Comparison of ENCODE assay signal across 12 mouse cellular contexts in genomic region chr11:56169576-56169975, GRCm38 (mm10).
DNase-seq lines count a peak whose midpoint lies in the region; ATAC-seq lines count a peak whose summit lies in the region.
"Had no signal": no experiment of that assay in that cellular context is flagged by ENCODE, and none has a peak within 500 bp of the region (broad histone marks: within the 10 kb centered on the region; RNA-seq: fewer than 3 reads in every experiment).

No protein-coding gene starts in this region.

- no peak overlapping the region for H3K27ac ChIP-seq in heart, embryonic 12.5 days (ENCODE audit: poor library complexity, severe bottlenecking)
- H3K27ac ChIP-seq: neural tube, embryonic 12.5 days had no signal

- peak; percentile 89 for DNase-seq in brain, adult 2 months (ENCODE audit: low read depth, low spot score)
- peak; percentile 20 for DNase-seq in cerebellum, adult 8-10 months
- peak; percentile 62 for DNase-seq in layer of hippocampus, adult 11-12 months (ENCODE audit: low spot score)
- peak; percentile 44 to 51 for DNase-seq in left cerebral cortex, postnatal 14 days (ENCODE audit: low spot score in 2 of 2)
- DNase-seq in B cell, adult 2 months = no peak
- no peak for DNase-seq in heart, adult 18-20 months
- DNase-seq in thymus, postnatal 14 days = no peak
- DNase-seq: adrenal gland, postnatal 25 days had no signal

- no peaks in the 10 kb centered on the region for H3K4me1 ChIP-seq in heart, embryonic 12.5 days (replicated peaks)
- H3K4me1 ChIP-seq: neural tube, embryonic 12.5 days had no signal

- no peak overlapping the region for H3K4me3 ChIP-seq in heart, embryonic 12.5 days
- H3K4me3 ChIP-seq: neural tube, embryonic 12.5 days had no signal

- no peaks in the 10 kb centered on the region for H3K9me3 ChIP-seq in heart, embryonic 12.5 days (replicated peaks)
- H3K9me3 ChIP-seq: neural tube, embryonic 12.5 days had no signal

- no peak overlapping the region for H3K4me2 ChIP-seq in heart, embryonic 12.5 days
- H3K4me2 ChIP-seq: heart, embryonic 11.5 days; neural tube, embryonic 12.5 days had no signal

- intact Hi-C loops in left cerebral cortex, postnatal 14 days (cut with DNase I) = loop anchor here (5.0 kb wide), 1 partner anchor 843 kb away; the partner anchor contains the start of gene Gria1

- no peak overlapping the region for H3K9ac ChIP-seq in heart, embryonic 12.5 days
- H3K9ac ChIP-seq: neural tube, embryonic 12.5 days had no signal

- no peaks in the 10 kb centered on the region for H3K27me3 ChIP-seq in heart, embryonic 12.5 days (replicated peaks)
- H3K27me3 ChIP-seq: neural tube, embryonic 12.5 days had no signal

- no peaks in the 10 kb centered on the region for H3K36me3 ChIP-seq in heart, embryonic 12.5 days
- H3K36me3 ChIP-seq: neural tube, embryonic 12.5 days had no signal

- WGBS in heart, embryonic 12.5 days = 66% methylated on average over 9 of the region's 9 CpGs

- no peak for ATAC-seq in heart, embryonic 12.5 days (ENCODE audit: insufficient number of reproducible peaks, low FRiP score)
- ATAC-seq: CD4-positive, CD25-positive, alpha-beta regulatory T cell, adult 4 months had no signal

Comparison
In these comparisons a context has a peak if more than half of its experiments do, and no peak if none do; other contexts are left out.
1. DNase-seq: peak in brain, adult 2 months (single experiment), cerebellum, adult 8-10 months (single experiment), layer of hippocampus, adult 11-12 months (single experiment) and left cerebral cortex, postnatal 14 days (2 of 2); none in B cell, adult 2 months (0 of 2), heart, adult 18-20 months (0 of 2) and thymus, postnatal 14 days (single experiment).